Mouse (Mus musculus) myocyte (in vitro differentiated cells): Measurements from ENCODE around the gene Tex19.1.

Experiments
- CEBPB ChIP-seq: IDR thresholded peaks from 2 replicates; pipeline ENCODE4 v1.6.1; 2011; ENCODE audit warnings: mild to moderate bottlenecking, moderate library complexity; ENCODE audit not compliant: poor library complexity, insufficient read depth, severe bottlenecking
- E2F4 ChIP-seq: IDR thresholded peaks from one replicate; pipeline ENCODE4 v1.6.1; 2011; ENCODE audit warnings: mild to moderate bottlenecking, control low read depth, moderate library complexity; ENCODE audit not compliant: insufficient read depth
- MAX ChIP-seq: IDR thresholded peaks from one replicate; pipeline ENCODE4 v1.6.1; 2011; ENCODE audit warnings: low read depth, mild to moderate bottlenecking, control low read depth
- MYOD1 ChIP-seq, 3 experiments: IDR thresholded peaks; one replicate each; pipeline ENCODE4 v1.6.1; 2011; ENCODE audit warnings: control low read depth in 2 of 3, low read depth in 2 of 3, mild to moderate bottlenecking in 2 of 3, moderate library complexity in 1 of 3; ENCODE audit not compliant: insufficient read length in 2 of 3, control insufficient read depth in 1 of 3
- MYOG ChIP-seq, 3 experiments: IDR thresholded peaks; one replicate each; pipeline ENCODE4 v1.6.1; 2011; ENCODE audit warnings: control low read depth in 2 of 3, low read depth in 2 of 3, mild to moderate bottlenecking in 2 of 3; ENCODE audit not compliant: insufficient read length in 2 of 3, control insufficient read depth in 1 of 3, insufficient read depth in 1 of 3
- POLR2A ChIP-seq: IDR thresholded peaks from one replicate; pipeline ENCODE4 v1.6.1; 2011; ENCODE audit warnings: low read depth, mild to moderate bottlenecking, control low read depth, moderate library complexity; ENCODE audit not compliant: insufficient read length
- POLR2AphosphoS2 ChIP-seq: IDR thresholded peaks from one replicate; pipeline ENCODE4 v1.6.1; 2011; ENCODE audit warnings: low read depth, control low read depth; ENCODE audit not compliant: insufficient read length
- REST ChIP-seq: IDR thresholded peaks from one replicate; pipeline ENCODE4 v1.6.1; 2011; ENCODE audit warnings: mild to moderate bottlenecking, control low read depth, moderate library complexity; ENCODE audit not compliant: insufficient read depth, insufficient read length
- SRF ChIP-seq: IDR thresholded peaks from one replicate; pipeline ENCODE4 v1.6.1; 2011; ENCODE audit warnings: low read depth; ENCODE audit not compliant: control insufficient read depth, insufficient read length
- TCF12 ChIP-seq: IDR thresholded peaks from one replicate; pipeline ENCODE4 v1.6.1; 2011; ENCODE audit warnings: mild to moderate bottlenecking, control low read depth; ENCODE audit not compliant: poor library complexity, insufficient read depth, severe bottlenecking
- TCF3 ChIP-seq: IDR thresholded peaks from one replicate; pipeline ENCODE4 v1.6.1; 2011; ENCODE audit warnings: low read depth, control low read depth; ENCODE audit not compliant: insufficient read length
- USF1 ChIP-seq: IDR thresholded peaks from one replicate; pipeline ENCODE4 v1.6.1; 2011; ENCODE audit warnings: low read depth, mild to moderate bottlenecking, control low read depth, moderate library complexity

DNA sequence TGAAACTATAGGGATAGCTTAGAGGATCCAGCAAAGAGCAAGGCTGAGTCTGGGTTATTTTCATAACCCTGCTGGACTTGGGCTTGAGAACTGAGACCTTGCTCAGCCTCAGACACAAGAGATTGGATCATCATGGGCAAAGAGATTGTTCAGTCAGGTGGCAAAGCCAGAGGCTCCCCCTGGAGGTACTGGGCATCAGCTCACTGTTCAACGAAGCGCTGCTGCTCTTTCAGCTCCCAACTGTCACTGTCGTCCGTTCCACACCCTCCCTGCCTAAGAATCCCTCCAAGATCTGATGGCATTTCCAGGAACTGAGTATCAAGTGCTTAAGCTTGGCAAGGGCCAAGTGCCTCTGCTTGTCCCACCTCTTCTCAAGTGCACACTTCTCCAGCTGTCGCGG is 7.2 kb upstream of the Tex19.1 start:
- TF ChIP-seq POLR2A, result no peak
- TF ChIP-seq E2F4, result no peak
- no peak for TF ChIP-seq TCF12
- TF ChIP-seq MAX, result no peak
- TF ChIP-seq MYOD1 (IDR thresholded peaks at IDR 0.05; ENCODE audit: control insufficient read depth in 1 of 3, insufficient read length in 2 of 3, low read depth in 2 of 3), result no peak
- no peak for TF ChIP-seq TCF3
- peak in 1 of 3 experiments; percentile 4 for TF ChIP-seq MYOG (IDR thresholded peaks at IDR 0.05; ENCODE audit: control insufficient read depth in 1 of 3, insufficient read depth in 1 of 3, insufficient read length in 2 of 3, low read depth in 2 of 3)
- no peak for TF ChIP-seq REST
- no peak for TF ChIP-seq POLR2AphosphoS2
- no peak for TF ChIP-seq CEBPB
- no peak for TF ChIP-seq USF1
- TF ChIP-seq SRF, result no peak
